Mouse (Mus musculus) cortical plate, adult 2 months (tissue): ENCODE measurements at regions not wholly inside any gene's neighbourhood (a gene's known extent, or its start where the extent isn't known, plus 50 kb on each side); places are given as distances from the start of the nearest gene placed in this dataset.

Source experiments
- H3K27ac ChIP-seq: fragments of 200-500 bp; 2 replicates; pipeline ENCODE4 v1.5.1; 2012; ENCODE audit warnings: low read length, control low read depth, inconsistent platforms; ENCODE audit not compliant: insufficient read depth
- H3K4me1 ChIP-seq: fragments of 200-500 bp; 2 replicates; pipeline ENCODE4 v1.6.1; 2011; ENCODE audit warnings: low read length; ENCODE audit not compliant: control insufficient read depth, insufficient read depth
- H3K4me3 ChIP-seq: fragments of 200-500 bp; 2 replicates; pipeline ENCODE4 v1.5.1; 2011; ENCODE audit warnings: mild to moderate bottlenecking, low read length, control low read depth; ENCODE audit not compliant: insufficient read depth
- CTCF ChIP-seq: fragments of 200-500 bp; IDR thresholded peaks from 2 replicates; pipeline ENCODE4 v1.5.1; 2011; ENCODE audit warnings: mild to moderate bottlenecking, control low read depth, low read length; ENCODE audit not compliant: insufficient read depth; ENCODE audit errors: extremely low read depth
- POLR2A ChIP-seq: fragments of 200-500 bp; IDR thresholded peaks from 2 replicates; pipeline ENCODE4 v1.6.1; 2011; ENCODE audit warnings: mild to moderate bottlenecking, low read length, control low read depth; ENCODE audit not compliant: insufficient read depth; ENCODE audit errors: extremely low read depth

DNA sequence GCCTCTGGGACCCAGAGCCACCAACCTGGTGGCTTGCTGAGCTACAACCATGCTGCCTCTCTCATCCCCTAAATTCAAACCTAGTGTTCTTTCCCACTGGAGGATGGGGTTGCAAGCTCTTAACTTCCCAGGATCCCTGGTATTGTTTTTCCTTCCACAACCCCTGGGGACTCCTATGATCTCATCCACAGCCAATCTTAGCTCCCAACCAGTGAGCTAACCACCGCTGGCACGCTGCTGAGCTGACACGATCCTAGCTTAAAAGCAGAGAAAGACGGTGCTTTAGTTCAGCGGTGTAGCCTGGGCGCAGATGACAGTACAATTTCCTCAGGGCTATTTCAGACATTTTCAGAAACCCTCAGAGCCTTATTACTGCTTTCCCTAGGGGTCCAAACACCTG is 158.2 kb upstream of the Nectin1 start:
- Histone ChIP-seq H3K4me3 (no peak overlapping the region), H3K27ac (no peak overlapping the region), H3K4me1 (no peaks in the 10 kb centered on the region)
- TF ChIP-seq POLR2A = no peak
- TF ChIP-seq CTCF = no peak

DNA sequence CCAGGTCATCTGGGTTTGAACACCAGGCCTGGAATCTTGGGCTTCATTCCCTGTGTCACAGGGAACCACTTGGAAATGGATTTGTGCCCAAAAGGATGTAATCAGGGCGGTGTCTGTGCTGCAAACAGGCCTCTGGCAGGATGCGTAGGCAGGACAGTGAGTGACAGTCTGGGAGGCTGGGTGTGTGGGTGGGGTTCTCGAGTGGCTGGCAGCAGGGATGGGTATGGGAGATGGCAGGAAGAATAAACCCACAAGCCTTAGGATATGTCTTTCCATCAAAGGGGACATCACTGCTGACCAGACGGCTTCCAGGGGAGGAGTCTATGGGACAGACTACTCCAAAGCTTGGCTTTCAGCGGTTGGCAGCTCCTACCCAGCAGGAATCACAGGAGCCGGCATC is 150.5 kb upstream of the Nectin1 start:
- H3K4me3 ChIP-seq = no peak overlapping the region
- no peak for TF ChIP-seq POLR2A
- no peak for TF ChIP-seq CTCF
- no peaks in the 10 kb centered on the region for H3K4me1 ChIP-seq
- H3K27ac ChIP-seq = no peak overlapping the region

DNA sequence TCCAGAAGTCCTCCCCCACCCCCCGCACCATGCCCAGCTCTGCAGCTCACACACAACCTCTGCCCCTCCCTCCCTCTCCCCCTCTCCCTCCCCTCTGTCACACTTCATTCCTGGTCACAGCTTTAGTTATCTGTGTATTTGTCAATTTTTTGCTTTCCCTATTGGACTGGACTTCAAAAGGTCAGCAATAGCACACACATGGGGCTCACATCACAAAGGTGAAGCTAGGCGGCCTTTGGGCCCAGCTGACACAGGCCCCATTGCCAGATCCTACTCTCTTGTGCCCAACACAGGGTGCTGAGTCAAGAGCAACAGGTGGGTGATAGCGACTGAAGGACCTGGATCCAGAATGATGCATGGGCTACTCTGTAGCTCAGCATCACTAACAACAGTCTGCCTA is 149.0 kb upstream of the Nectin1 start:
- TF ChIP-seq POLR2A (no peak), CTCF (no peak)
- Histone ChIP-seq H3K4me1 (no peaks in the 10 kb centered on the region), H3K4me3 (no peak overlapping the region), H3K27ac (no peak overlapping the region)

DNA sequence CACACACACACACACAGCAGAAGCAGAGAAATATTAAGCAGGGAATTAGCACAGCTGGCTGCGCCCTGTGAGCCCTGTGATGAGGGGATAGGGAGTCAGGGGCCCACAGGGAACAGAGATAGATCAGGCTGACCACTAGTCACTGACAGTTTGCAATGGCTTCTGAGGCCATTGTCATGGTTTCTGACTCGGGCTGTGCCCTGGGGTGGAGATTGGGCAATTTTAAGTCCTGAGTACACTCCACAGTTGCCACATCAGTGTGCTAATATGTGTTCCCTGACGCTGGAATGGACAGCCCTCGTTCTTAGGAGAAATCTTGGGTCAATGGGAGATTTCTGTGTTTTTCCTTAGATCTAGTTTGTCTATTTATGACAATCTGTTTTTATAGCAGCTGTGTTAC is 148.3 kb upstream of the Nectin1 start:
- TF ChIP-seq POLR2A (no peak), CTCF (no peak)
- no peaks in the 10 kb centered on the region for H3K4me1 ChIP-seq
- no peak overlapping the region for H3K27ac ChIP-seq
- H3K4me3 ChIP-seq = no peak overlapping the region

DNA sequence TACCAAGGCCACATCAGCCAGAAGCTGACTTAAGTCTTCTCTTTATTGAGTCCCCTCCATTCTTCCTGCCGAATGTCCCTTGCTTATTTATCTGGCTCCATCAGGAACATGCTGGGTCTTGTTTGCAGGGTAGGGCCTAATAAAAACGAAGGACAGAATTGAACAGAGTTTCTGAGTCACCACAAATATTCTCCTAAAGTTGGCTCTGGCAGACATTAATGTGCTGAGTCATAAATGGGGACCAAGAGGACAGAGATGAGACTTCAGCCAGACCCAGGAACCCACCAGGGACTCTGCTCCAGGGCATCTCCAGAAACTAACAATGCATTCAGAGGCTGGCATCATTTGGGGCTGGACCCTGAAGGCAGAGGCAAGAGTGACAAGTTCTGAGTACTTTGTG is 143.4 kb upstream of the Nectin1 start:
- TF ChIP-seq CTCF (no peak), POLR2A (no peak)
- Histone ChIP-seq H3K4me3 (no peak overlapping the region), H3K4me1 (no peaks in the 10 kb centered on the region), H3K27ac (no peak overlapping the region)

DNA sequence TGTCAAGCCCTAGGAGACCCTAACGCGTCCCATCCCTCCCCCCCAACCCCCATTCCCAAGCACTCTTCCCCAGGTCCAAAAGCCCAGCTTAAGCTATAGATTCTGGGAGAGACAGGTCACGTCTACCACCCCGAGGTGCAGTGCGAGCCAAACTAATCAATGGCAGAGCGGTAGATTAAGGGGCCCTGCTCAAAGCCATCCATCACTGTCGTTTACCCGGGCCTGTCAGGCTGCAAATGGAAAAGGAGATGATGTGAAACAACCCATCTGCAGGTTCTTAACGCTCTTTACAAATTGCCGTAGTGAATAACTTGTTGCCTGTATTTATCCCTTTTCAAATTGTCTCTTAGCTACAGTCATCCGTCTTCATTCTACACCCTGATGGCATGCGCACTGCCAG is 126.2 kb upstream of the Nectin1 start:
- Histone ChIP-seq H3K4me3 (no peak overlapping the region), H3K4me1 (no peaks in the 10 kb centered on the region), H3K27ac (no peak overlapping the region)
- TF ChIP-seq CTCF = no peak
- TF ChIP-seq POLR2A = no peak

DNA sequence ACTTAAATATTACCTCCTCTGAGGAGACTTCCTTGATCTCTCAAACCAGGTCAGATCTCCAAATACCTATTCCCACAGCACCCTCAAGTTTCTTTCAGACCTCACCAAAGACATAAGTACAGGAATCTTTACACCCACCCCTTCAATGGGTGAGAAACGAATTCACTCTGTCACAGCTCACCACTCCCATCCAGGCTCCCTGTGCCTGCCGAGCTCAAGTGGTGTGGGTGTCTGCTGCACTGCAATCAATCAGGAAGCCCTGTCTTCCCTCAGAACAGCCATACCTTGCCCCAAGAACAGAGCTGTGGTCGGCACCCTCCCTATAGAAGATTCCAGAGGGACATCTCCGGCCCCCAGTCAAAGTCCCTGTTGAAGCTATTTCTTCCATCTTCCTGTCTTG is 116.2 kb upstream of the Nectin1 start:
- Histone ChIP-seq H3K4me3 (no peak overlapping the region), H3K4me1 (0 out of 2 replicates have a peak, but pooled peaks cover 1% of the 10 kb centered on the region), H3K27ac (no peak overlapping the region)
- TF ChIP-seq CTCF = no peak
- TF ChIP-seq POLR2A = no peak

DNA sequence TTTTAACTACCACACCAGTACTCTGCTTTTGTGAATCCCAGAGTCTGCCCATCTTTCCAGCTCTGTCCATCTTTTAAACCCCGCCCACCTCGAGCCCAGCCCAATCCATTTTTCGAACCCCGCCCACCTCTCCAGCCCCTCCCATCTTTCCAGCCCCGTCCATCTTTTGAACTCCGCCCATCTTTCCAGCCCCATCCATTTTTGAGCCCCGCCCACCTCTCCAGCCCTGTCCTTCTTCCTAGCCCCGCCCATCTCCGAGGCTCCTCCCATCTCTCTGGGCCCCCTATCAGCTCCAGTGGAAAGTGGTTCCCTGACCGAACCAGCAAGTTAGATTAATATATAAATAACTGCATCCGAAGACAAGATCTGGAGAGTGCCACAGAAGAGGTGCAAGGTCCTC is 115.0 kb upstream of the Nectin1 start:
- Histone ChIP-seq H3K4me1 (0 out of 2 replicates have a peak, but pooled peaks cover 1% of the 10 kb centered on the region), H3K4me3 (no peak overlapping the region), H3K27ac (no peak overlapping the region)
- TF ChIP-seq CTCF = no peak
- TF ChIP-seq POLR2A = no peak

DNA sequence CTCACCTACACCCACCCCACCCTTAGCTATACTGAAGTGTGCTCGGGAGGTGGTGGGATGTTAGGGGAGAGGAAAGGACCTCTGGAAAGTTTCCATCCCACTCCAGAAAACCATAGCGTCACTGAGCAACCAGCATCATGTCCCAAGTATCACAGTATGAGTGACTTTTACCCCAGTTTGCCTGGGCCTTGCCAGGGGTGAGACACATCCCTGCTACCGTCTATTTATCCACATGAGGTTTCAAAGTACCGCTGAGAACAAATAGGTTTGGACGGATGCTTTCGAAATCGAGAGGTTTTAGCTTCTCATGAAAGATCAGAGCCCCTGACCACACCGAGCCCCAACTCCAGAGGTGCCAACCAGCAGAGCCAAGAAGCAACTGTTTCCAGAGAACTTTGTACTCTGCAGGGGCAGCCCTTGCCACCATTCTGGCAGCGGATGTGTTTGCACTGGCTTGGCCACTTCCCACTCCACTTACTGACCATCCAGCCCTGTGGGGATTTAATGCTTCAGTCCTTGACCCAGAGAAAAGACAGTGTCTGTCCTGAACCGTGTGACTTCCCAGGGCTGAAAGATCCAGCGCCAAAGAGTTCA is 107.3 kb upstream of the Nectin1 start:
- Histone ChIP-seq H3K27ac (no peak overlapping the region), H3K4me1 (no peaks in the 10 kb centered on the region), H3K4me3 (no peak overlapping the region)
- TF ChIP-seq POLR2A = no peak
- no peak for TF ChIP-seq CTCF

DNA sequence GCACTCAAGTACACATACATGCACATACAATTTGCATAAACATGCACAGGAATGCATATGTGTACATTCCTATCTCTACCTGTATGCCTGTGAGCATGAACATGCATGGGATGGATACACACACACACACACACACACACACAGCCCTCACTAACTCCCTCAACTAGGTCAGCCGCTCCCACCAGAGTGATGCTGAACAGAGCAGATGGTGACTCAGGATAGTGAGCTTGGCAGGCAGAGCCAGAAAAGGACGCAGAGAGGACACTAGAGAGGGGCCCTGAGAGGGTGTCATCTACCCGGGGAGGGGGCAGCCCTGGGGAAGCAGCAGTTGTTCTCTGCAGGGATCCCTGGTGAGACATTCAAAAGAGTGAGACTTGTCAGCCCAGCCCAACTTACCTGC is 85.6 kb upstream of the Nectin1 start:
- no peak overlapping the region for H3K27ac ChIP-seq
- H3K4me1 ChIP-seq = no peaks in the 10 kb centered on the region
- H3K4me3 ChIP-seq = no peak overlapping the region
- no peak for TF ChIP-seq CTCF
- TF ChIP-seq POLR2A = no peak

DNA sequence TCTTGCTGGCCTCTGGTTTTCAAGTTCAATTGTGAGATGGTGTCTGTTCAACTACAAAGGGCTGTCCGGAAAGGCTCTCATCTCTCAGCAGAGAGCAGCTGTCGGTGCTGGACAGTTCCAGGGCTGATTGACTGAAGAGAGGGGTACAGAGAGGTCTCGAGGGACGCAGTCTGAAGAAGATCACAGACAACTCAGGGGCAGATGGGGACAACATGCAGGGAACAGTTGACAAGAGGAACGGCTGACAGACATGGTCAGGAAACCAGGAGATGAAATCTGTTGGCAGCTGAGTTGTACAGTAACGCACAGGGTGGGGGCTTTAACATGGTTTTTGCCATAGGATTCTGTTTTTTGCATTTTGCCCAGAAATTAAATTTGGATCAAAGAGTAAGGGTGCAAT is 84.5 kb upstream of the Nectin1 start:
- TF ChIP-seq CTCF = no peak
- no peak for TF ChIP-seq POLR2A
- H3K4me3 ChIP-seq = no peak overlapping the region
- H3K4me1 ChIP-seq = no peaks in the 10 kb centered on the region
- no peak overlapping the region for H3K27ac ChIP-seq
